Mouse (Mus musculus): ENCODE data around the gene Oxa1l.

DNA sequence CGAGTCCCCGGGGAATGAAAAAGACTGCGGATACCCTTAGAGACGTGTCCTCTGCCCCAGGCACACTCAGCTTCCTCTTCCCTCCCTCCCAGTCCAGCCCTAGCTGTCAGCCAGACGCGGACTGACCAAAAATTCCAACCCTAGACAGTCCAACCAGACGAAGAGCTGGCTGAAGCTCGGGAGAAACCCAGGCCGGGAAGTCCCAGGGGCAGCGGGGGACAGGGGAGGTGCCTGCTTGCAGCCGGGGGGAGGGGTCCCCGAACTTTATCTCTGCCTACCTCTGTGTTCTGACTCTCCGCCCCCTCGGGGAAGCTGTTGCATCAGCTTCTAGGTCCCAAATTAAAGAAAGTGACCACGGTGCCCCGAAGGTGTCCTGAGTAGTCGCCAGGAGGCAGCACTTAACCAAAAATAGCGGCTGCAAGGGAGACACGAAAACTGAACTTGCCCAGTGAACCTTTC lies 57.0 kb downstream of the Oxa1l start, which contains the start of gene Slc7a7:
- TF ChIP-seq CTCF (conservative IDR thresholded peaks at IDR 0.05; ENCODE audit: insufficient read depth, insufficient read length, low read depth, low read length): peak; percentile 61
- TF ChIP-seq POLR2A (IDR thresholded peaks at IDR 0.05; ENCODE audit: low read depth, low read length): no peak

Data from kidney, adult 2 months (tissue).